Mouse (Mus musculus) mature B cell (primary cell): ENCODE results near the gene Reg3b.
"Not testable (repeated sequence)": the region's sequence is repeated elsewhere in the genome, so short reads cannot be mapped to it uniquely, and the experiment has no call there.

Source experiments
- in situ Hi-C: fragments of 300-500 bp; cut with MboI; formaldehyde crosslinking; loops from 2 replicates; pipeline ENCODE4 v1.14.3; 2019

Reg3b gene

DNA sequence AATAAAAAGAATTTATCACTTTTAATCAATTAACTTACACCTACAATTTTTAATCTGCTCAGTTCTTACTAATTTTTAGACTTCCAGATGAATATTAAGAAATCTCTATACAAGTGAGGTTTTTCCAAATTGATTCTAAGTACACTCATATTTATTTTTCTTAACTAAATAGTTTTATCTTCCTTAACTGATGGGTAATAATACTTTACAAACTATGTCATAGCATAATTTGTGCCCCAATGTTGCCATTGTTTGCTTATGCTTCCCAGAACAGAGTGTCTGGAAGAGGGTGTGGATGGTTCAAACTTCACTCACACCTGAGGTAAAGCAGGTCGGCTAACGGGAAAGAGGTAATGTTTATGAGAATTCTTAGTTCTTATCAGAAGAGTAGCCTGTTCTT, at the start of gene Reg3b:
TSS of gene Reg3b (plus strand) at position 301 of the 400 bp plus-strand sequence.
- in situ Hi-C loops, result no loop called here

- in situ Hi-C loops, result no loop called here
These were observed 42.7 kb upstream of the Reg3b start for GRCm38 (mm10) chr6:78327798-78328197.

DNA sequence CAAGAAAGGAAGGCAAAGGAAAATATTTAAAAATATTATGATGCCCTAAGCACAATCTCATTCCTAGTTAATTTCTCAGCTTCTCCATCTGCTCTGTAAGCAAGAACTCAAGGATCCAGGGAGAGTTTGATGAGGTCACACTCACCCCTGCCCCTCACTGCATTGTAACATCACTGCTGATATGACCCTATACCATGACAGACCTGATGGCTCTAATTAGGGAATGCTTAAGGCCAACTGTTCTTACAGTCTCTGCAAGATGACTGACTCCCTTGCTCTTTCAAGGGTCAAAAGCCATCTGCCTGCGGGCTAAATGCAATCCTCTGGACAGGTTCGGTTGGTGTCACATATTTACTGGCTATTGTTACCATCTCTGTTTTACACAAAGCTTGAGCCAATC, 41.3 kb upstream of the Reg3b start:
- in situ Hi-C loops, result no loop called here

- in situ Hi-C loops, result no loop called here
These were observed 38.4 kb upstream of the Reg3b start for GRCm38 (mm10) chr6:78331919-78332569.

- in situ Hi-C loops, result no loop called here
These were observed 30.2 kb upstream of the Reg3b start for GRCm38 (mm10) chr6:78340296-78340695.

- in situ Hi-C loops, result no loop called here
These were observed 28.8 kb upstream of the Reg3b start for GRCm38 (mm10) chr6:78341689-78342088.

DNA sequence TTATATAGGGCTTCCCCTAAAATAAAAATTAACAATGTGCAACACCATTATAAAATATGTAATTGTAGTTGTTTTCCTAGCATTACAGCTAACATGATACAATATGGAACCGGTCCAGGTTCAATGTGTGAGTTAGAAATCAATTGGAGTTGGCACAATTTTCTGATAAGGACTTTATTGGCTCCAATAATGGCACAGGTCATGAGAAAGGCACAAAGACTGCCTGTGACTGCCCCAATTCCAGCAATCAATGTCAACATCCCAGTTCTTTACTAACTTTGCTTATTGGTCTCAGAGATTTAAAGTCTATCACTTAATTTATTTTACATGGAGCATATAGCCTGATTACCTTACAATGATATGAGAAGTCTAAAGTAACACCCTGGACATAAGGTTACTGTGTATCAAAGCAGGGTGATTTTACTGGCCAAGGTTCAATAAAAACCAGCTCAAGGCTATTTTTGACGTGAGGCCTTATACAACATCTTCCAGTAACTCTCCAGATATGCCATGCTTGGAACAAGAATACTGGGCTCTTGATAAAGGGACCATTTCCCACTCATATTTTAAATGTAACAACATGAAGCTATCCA, 8.4 kb upstream of the Reg3b start:
- in situ Hi-C loops, result no loop called here

DNA sequence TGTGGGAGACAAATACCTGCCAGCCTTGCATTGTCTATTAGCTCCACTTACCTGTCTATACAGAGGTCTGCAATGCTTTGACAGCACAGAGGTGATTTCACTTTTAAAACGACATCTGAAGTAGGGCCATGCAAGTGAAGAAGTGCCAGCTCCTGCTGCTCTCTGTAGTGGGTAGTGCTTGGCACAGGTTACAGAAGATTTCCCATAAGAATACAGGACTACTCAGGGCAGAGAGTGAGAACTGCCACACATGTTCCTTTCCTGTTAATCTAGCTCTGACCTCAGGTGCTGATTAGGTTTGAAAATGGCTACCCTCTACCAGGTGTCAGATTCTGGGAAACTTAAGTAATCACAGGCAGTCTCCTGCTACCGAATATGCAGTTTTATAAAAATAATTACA, 8.3 kb downstream of the Reg3b start, which contains the start of gene Reg3d:
TSS of gene Reg3d (minus strand) at position 101 of the 400 bp plus-strand sequence.
- in situ Hi-C loops, result no loop called here

- in situ Hi-C loops, result no loop called here
These were observed 10.0 kb downstream of the Reg3b start, which contains the start of gene Reg3a for GRCm38 (mm10) chr6:78380409-78380808. Reg3a (plus strand) TSS chr6:78380709.

- in situ Hi-C loops, result no loop called here
These were observed 15.2 kb downstream of the Reg3b start for GRCm38 (mm10) chr6:78385609-78386008.

GRCm38 (mm10) chr6:78395323-78395722, 24.9 kb downstream of the Reg3b start, which contains the start of gene Reg2:
Reg2 (plus strand) TSS chr6:78395623.
- in situ Hi-C loops, result not testable (repeated sequence)

- in situ Hi-C loops, result not testable (repeated sequence)
These were observed 52.0 kb downstream of the Reg3b start, which contains the start of gene Reg1 for GRCm38 (mm10) chr6:78422411-78422810. Reg1 (plus strand) TSS chr6:78422711.
